Mouse (Mus musculus) left cerebral cortex, postnatal 25 days (tissue): ENCODE results near the gene Entpd4b. TPM values are rescaled to one million over a fixed set of nuclear protein-coding genes. Genes with fewer than 3 reads are reported as not detected.
"Not testable (repeated sequence)": the region's sequence is repeated elsewhere in the genome, so short reads cannot be mapped to it uniquely, and the experiment has no call there.

ENCODE experiments used
- DNase-seq, 2 experiments: peaks; one replicate each; pipeline ENCODE4 v3.0.0; 2022; ENCODE audit warnings: low spot score in 2 of 2, mixed read lengths in 1 of 2
- intact Hi-C: fragments of 180-260 bp; cut with DNase I; formaldehyde crosslinking; loops from one replicate; pipeline ENCODE4 v1.15.1; 2025
- total RNA-seq, 2 experiments: library from RNA; stranded (reverse); gene quantifications; 2 replicates each; pipeline ENCODE4 v1.2.3; 2021

Entpd4b gene
- 10 to 100 TPM; 37.7 to 38.4 TPM for total RNA-seq

DNA sequence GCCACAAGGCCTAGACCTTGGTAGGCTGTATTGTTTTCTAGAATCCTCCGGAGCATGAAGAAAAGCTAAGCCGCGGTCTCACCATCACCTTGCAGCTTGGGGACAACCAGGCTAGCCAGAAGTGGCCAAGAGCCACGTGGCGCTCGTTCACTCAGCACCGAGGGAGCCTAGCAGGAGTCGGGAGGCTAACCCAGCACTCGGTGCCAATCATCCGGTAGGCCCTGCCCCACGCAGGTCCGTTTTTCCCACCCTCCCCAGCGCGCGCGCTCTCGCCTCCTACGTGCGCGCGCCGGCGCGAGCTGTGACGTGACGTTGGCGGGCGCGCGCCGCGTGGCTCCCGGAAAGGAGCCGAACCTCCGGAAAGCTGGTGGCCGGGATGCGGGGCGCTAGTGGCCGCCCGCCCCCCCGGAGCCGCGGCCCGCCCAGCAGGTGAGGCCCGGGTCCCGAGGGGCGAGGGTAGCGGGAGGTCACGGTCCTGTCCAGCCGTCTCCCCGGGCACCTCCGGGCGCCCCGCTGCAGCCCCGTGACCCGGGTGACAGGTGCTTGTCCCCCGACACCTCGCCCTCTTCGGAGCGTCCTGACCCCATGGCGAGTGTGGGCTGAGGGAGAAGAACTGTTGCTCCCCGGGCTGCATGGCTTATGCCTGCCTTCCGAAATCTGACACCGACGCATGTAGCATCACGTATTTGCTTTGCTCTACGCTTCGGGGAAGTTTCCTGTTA, at the start of gene Entpd4b:
Entpd4b (plus strand) TSS at position 315 of the 722 bp plus-strand sequence.
- intact Hi-C loops, DNase-seq: not testable (repeated sequence)

DNA sequence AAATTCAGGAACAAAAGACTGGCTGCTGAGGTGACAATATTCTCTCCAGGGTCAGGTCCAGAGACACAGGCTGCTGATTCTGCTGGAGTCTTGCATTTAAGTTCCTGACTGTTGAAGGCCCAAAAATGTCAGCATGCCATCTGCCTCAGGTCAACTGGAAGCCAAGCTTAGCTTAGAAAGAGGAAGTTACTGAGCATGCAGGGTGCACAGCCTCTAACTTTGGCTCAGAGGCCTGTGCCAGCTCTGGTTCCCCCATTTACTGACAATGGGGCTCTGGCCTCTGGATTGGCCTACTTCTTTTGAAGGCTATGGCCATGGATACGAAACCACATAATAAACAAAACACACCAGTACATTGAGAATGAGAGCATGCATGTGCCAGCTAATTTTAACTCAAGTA, 48.2 kb upstream of the Entpd4b start:
- intact Hi-C loops, DNase-seq: not testable (repeated sequence)

DNA sequence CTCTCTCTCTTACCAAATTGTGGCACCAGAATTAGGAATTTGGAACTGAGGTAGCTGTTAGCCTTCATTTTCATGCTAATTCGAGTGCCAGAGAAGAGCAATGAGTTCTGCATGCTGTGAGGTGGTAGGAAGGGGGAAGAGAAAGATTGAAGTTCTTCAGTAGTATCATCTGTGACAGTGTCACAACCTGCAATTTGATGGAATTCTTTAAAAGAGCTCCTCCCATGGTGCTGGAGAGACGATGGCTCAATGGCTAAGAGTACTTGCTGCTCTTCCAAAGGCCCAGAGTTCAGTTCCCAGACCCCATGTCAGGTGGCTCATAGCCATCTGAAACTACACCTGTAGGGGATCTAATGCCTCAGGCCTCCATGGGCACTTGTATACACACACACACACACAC, 42.8 kb upstream of the Entpd4b start, which contains the start of gene Gm27179:
Gm27179 (minus strand) TSS at position 101 of the 400 bp plus-strand sequence.
- DNase-seq, intact Hi-C loops: not testable (repeated sequence)

DNA sequence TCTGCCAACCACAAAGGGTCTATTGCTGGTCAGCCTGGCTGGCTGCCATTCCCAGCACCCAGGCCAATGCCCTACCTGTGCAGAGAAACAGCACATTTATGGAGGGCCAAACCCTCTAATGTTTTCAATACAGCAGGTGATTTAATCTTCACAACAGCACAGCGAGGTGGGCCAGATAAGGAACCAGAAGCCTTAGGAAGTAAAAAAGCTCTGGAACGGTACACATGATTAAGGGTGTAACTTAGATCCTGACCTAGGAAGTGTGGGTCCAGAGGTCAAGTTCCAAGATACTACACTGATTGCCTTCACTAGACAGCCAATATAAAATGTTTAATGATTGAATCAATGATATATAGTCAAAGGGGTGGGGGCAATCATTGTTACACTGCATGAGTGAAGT, 34.4 kb upstream of the Entpd4b start:
- DNase-seq, intact Hi-C loops: not testable (repeated sequence)

DNA sequence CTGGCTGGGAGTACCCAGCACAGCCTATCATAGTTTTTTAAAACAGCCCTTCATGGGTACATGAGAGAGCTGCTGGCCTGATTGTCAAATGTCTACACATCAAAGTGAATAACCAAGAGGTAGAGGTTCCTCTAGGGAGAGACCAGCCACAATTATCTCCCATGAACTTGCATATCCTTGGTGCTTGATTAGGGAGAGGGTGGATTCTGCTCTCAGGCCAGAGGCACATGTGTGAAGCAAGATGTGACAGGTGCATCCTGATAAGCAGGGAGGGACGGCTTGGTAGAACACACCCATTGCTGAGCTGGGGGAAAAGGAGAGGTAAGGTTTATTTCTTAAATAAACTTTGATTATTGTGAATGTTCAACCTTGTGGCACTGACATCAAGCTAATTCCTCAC, 32.2 kb upstream of the Entpd4b start:
- DNase-seq, intact Hi-C loops: not testable (repeated sequence)

DNA sequence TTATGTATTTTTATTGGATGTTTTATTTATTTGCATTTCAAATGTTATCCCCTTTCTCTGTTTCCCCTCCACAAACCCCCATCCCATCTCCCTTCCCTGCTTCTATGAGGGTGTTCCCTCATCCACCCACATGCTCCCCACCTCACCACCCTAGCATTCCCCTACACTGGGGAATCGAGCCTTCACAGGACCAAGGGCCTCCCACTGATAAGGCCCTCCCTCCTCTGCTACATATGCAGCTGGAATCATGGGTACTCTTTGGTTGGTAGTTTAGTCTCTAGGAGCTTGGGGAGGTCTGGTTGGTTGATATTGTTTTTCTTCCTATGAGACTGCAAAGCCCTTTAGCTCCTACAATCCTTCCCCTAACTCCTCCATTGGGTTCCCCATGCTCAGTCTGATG, 29.0 kb upstream of the Entpd4b start:
- not testable (repeated sequence) for DNase-seq

DNA sequence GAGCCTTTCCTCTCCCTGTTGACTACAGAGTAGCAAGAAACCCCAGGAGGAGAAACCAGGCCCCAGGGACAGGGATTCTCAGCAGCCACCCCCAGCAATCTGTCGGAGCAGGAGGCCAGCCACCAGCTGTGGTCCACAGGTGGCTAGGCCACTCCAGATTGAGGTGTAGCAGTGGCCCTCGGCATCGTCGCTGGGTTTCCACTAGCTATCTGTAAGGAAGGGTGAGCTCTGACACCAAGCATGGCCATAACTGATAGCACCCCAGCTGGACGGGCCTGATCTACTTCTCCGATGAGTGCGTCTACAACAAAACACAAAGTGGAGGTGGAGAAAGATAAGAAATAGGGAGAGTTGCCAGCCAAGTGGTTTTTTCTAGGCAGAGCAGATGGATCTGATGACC, 18.7 kb upstream of the Entpd4b start:
- intact Hi-C loops, DNase-seq: not testable (repeated sequence)

More for the DNA sequence above, 29.0 kb upstream of the Entpd4b start:
- intact Hi-C loops = not testable (repeated sequence)

DNA sequence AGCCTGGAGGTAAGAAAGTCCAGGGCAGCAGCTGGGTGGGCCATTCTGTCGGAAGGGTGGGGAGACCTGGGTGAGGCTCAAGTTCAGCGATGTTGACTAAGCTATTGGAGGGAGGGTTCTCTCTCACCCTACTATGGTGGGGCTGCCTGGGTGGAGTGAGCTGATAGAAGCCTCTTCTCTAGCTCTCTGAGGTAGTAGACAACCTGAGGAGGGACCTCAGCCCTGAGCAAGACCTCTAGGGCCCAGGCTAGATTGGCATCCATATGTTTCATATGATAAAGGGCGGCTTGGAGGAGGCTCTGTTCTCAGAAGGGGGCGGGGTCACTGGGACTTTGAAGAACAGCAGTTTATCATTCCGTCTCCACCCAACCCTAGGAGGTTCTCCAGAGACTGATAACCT, 15.1 kb upstream of the Entpd4b start:
- intact Hi-C loops, DNase-seq: not testable (repeated sequence)

DNA sequence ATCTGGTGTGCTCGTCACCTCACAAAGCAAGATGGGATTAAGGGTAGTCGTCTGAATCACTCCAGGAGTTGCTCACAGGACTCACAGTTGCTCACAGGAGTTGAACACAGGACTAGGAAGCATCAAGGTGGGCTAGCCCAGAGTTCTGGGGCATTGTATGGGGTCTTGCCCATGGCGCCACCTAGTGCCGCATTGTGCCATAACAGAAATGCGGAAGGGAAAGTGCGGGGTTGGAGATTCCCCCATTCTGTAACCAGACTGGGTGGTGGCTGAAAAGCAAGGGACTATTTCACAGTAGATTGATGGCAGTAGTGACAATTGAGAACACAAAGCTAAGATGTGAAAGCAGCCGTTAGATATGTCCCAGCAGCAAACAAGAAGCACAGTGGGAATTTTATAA, 12.5 kb upstream of the Entpd4b start:
- intact Hi-C loops, DNase-seq: not testable (repeated sequence)

DNA sequence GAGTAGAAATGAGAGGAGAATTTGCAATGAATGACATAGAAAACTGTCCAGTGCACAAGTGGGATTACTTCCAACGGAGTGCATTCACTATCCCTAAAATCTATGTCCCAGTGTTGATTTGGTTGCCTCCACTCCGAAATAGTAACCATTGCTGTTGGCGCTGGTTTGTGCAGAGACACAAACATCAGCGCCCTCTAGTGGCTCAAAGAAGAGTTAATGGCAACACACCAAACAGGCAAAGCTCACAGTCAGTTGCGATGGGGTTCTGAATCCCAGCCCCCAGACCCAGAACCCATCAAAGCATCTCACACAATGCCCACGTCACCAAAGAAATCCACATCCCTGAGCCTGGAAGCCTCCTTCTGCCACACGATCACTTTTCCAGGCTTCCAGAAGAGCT, 11.2 kb upstream of the Entpd4b start:
- intact Hi-C loops, DNase-seq: not testable (repeated sequence)

DNA sequence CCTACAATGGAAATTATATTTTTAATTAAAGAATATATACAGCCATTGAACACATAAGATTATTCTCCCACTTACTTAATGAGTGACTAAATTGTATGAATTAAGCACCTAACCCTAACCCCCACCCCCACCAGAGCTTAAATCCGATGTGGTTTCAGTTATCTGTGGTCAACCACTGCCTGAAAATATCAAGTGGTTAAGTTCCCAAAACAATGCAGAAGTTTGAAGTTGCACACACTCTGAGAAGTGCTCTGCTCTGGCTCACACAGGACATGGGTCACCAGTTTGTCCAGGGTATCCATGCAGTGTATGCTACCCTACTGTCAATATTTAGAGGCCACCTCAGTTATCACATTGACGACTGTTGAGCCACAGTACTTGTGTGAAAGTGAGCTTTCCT, 10.2 kb upstream of the Entpd4b start:
- DNase-seq, intact Hi-C loops: not testable (repeated sequence)

DNA sequence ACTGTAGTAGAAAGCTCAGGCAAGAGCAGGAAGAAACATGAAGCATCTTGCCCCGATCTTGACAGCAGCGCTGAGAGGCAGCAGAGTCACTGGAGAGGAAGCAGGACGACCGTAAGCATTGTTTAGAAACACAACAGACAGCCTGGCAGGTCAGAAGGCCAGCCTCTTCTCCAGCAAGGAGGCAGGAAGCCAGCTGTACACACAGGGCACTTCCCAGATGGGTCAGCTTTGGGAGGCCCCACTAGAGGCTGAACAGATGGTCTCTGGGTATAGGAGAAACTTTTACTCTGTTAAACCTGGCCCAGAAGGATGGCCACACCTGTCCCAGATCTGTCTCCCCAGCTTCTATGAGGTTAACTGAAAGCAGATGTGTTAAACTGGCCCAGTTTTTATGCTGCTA, 7.9 kb upstream of the Entpd4b start:
- DNase-seq, intact Hi-C loops: not testable (repeated sequence)

DNA sequence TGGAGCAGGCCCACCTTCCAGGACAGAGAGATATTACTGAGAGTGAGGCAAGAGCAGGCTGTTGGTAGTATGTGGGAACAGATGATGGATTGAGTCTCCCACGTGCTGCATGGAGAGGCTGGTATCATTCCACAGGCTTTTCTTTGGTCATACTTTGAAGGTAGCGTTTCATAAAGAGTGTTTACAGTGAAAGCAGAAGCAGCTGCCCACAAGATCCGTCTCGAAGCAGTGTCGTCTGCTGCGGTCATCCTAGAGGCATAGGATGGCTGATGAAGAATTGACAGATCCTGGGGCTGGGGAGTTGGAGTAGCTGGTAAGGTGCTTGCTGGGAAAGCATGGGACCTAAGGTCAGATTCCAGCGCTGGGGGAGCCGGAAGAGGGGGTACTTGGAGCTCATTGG, 1.6 kb downstream of the Entpd4b start:
- DNase-seq, intact Hi-C loops: not testable (repeated sequence)

DNA sequence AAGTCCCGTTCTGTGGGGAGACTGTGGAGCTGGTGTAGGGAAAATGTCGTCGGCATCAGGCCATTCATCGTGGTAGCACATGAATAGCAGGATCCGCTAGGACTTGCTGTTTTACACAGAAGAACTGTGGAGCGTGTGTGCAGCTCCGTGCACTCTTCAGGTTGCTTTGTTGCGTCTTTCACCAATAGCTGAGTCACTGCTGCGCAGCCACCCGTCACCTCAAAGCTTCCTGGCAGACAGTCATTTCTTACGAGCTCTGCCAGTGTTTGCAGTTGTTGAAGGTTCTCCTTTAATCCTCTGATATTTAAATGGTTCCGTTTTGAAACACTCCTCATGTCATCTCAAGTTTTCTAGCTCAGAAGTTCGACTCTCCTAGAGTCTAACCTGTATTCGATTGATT, 2.3 kb downstream of the Entpd4b start:
- intact Hi-C loops, DNase-seq: not testable (repeated sequence)

Other genes starting within 250 kb of the Entpd4b start
- gene Gm16867, start 52.1 kb upstream of the Entpd4b start, total RNA-seq = 10 to 100 TPM in 1 of 2 experiments, 1 to 10 TPM in 1; 9.8 to 12.8 TPM
- not detected for gene Gm27179, start 42.9 kb upstream of the Entpd4b start, total RNA-seq